Mouse (Mus musculus) thymus, postnatal 4 days (tissue): ENCODE data around the gene Krt32.

Source experiments
- DNase-seq: peaks from one replicate; pipeline ENCODE4 v3.0.0; 2021

Gene Krt32

DNA sequence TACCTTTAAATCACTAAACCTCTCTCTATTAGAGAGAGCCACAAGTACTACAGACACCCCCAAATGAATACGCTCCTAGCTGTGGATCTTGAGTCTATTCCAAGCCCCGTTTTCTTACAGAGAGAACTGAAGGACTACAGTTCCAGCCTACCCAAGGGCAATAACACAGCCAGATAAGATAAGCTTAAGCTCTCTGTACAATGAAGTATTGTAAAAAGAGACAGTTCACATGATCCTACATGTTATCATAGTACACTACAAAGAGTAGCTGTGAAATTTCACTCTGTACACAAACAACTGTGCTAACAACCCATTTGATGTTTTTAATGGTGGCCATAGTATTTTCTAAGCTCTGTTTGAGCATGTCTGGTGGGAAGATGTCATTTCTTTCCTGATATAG is 40.8 kb downstream of the Krt32 start:
- DNase-seq, result no peak

DNA sequence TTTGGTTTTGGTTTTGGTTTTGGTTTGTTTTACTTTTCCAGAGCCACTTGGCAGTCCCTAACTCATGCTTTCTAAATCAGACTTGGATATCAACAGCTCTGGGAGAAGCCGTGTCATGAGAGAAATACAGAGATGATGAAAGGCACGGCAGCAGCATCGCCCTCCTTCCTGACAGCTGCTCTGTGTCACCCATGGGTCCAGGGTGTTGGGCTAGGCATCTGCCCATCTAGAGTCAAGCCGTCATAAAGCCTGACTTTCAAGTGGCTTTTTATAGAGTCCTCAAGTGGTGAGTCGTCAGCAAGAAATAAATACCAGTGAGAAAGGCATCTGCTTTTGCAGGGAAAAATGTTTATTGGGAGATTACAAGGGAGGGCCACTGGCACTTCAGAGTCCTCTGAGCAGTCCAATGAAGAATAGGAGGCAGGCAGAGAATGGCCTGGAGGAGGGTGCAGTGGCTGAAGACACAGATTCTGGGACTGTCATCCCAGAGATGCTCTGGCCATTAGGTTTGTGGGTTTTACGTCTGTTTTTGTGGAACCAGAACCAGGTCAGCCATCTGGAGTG is 41.6 kb downstream of the Krt32 start:
- DNase-seq, result no peak

DNA sequence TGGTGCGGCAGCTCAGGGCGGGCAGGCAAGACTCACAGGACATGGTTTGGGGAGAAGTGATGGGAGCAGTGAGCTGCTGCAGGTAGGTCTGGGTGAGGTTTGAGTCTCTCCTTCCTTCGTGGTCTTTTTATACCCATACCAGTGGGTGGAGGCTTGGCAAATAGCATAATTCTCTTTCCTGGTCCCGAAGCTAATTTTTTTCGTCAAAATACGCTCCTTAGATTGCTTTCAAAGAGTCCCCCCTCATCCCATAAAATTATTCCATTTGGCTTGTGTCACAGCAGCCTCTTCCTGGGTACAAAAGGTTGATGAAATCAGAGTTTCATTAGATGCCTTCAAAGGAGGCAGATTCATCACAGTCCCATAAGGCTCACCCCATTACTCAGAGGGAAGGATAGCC is 46.6 kb downstream of the Krt32 start, which contains the start of gene Krt34:
TSS of gene Krt34 (minus strand) at position 101 of the 400 bp plus-strand sequence.
- DNase-seq, result no peak
